Mouse (Mus musculus) bone marrow, adult 2 months (tissue): ENCODE measurements around the gene Eif3f. TPM values are rescaled to one million over a fixed set of nuclear protein-coding genes. Genes with fewer than 3 reads are reported as not detected.

Source experiments
- H3K27ac ChIP-seq: fragments of 200-500 bp; 2 replicates; pipeline ENCODE4 v1.5.1; 2012; ENCODE audit warnings: low read depth, mild to moderate bottlenecking, control low read depth, inconsistent platforms, low read length; ENCODE audit not compliant: control insufficient read depth, poor library complexity, insufficient read depth
- H3K4me1 ChIP-seq: fragments of 200-500 bp; 2 replicates; pipeline ENCODE4 v1.6.1; 2011; ENCODE audit warnings: low read length; ENCODE audit not compliant: control insufficient read depth, insufficient read depth
- H3K4me3 ChIP-seq: fragments of 200-500 bp; replicated peaks from 2 replicates; pipeline ENCODE3; 2011; ENCODE audit warnings: mild to moderate bottlenecking, low read depth, low read length, control low read depth; ENCODE audit not compliant: control insufficient read depth
- CTCF ChIP-seq: fragments of 200-500 bp; IDR thresholded peaks from 2 replicates; pipeline ENCODE4 v1.5.1; 2011; ENCODE audit warnings: low read length, control low read depth; ENCODE audit not compliant: control insufficient read depth, insufficient read depth
- POLR2A ChIP-seq: fragments of 200-500 bp; IDR thresholded peaks from 2 replicates; pipeline ENCODE4 v1.6.1; 2011; ENCODE audit warnings: low read depth, mild to moderate bottlenecking, control low read depth, low read length, borderline replicate concordance; ENCODE audit not compliant: control insufficient read depth
- WGBS: fragments of 180-500 bp; shearing (Covaris S2); methylation state at CpG from one replicate; pipeline ENCODE4 v1.1.7; 2018; 5-methylcytosine and 5-hydroxymethylcytosine counted together
- polyA plus RNA-seq: library from polyadenylated mRNA; stranded (reverse); fragments of >200 nt; gene quantifications from 2 replicates; pipeline ENCODE4 v1.2.4, GENCODE M21; 2011; ENCODE audit warnings: low replicate concordance; ENCODE audit not compliant: missing spikeins, insufficient read depth, insufficient read length

Eif3f gene
- polyA plus RNA-seq, 1 experiment: 83.8 TPM

GRCm38 (mm10) chr7:108934836-108935235, 619 bp downstream of the Eif3f start:
- Histone ChIP-seq H3K27ac (no peak overlapping the region), H3K4me3 (peak overlapping the region; percentile 88), H3K4me1 (peaks cover 2% of the 10 kb centered on the region; the same call in 1 of the 2 replicates)
- WGBS: 0% methylated on average over 8 of the region's 8 CpGs
- TF ChIP-seq POLR2A: no peak
- no peak for TF ChIP-seq CTCF

- 73% methylated on average over 7 of the region's 7 CpGs for WGBS
- TF ChIP-seq CTCF (no peak), POLR2A (no peak)
- H3K4me3 ChIP-seq: peak overlapping the region; percentile 22
These were observed 1.2 kb downstream of the Eif3f start for GRCm38 (mm10) chr7:108935411-108935810.

GRCm38 (mm10) chr7:108936591-108936990, 2.4 kb downstream of the Eif3f start:
- Histone ChIP-seq H3K4me1 (peaks cover 2% of the 10 kb centered on the region; the same call in 1 of the 2 replicates), H3K27ac (no peak overlapping the region), H3K4me3 (no peak overlapping the region)
- 89% methylated on average over 4 of the region's 4 CpGs for WGBS
- no peak for TF ChIP-seq POLR2A
- TF ChIP-seq CTCF: no peak

More at GRCm38 (mm10) chr7:108935411-108935810, 1.2 kb downstream of the Eif3f start:
- no peak overlapping the region for H3K27ac ChIP-seq
- peaks cover 2% of the 10 kb centered on the region; the same call in 1 of the 2 replicates for H3K4me1 ChIP-seq

GRCm38 (mm10) chr7:108941466-108941865, 7.2 kb downstream of the Eif3f start:
- TF ChIP-seq CTCF (no peak), POLR2A (no peak)
- WGBS: 84% methylated on average over 9 of the region's 9 CpGs
- Histone ChIP-seq H3K4me3 (no peak overlapping the region), H3K27ac (no peak overlapping the region), H3K4me1 (no peaks in the 10 kb centered on the region)

GRCm38 (mm10) chr7:108944002-108944401, 9.8 kb downstream of the Eif3f start:
- TF ChIP-seq POLR2A: no peak
- peak; percentile 39 for TF ChIP-seq CTCF
- H3K27ac ChIP-seq: no peak overlapping the region
- WGBS: 0% methylated on average over 2 of the region's 2 CpGs
- no peak overlapping the region for H3K4me3 ChIP-seq
- no peaks in the 10 kb centered on the region for H3K4me1 ChIP-seq

- H3K27ac ChIP-seq: no peak overlapping the region
- no peak overlapping the region for H3K4me3 ChIP-seq
- TF ChIP-seq POLR2A (no peak), CTCF (no peak)
These were observed 14.4 kb downstream of the Eif3f start for GRCm38 (mm10) chr7:108948611-108949010.

GRCm38 (mm10) chr7:108949301-108949700, 15.1 kb downstream of the Eif3f start:
- WGBS: 59% methylated on average over 2 of the region's 2 CpGs
- TF ChIP-seq CTCF (no peak), POLR2A (no peak)
- no peak overlapping the region for H3K4me3 ChIP-seq
- no peak overlapping the region for H3K27ac ChIP-seq
- no peaks in the 10 kb centered on the region for H3K4me1 ChIP-seq

More at GRCm38 (mm10) chr7:108948611-108949010, 14.4 kb downstream of the Eif3f start:
- no peaks in the 10 kb centered on the region for H3K4me1 ChIP-seq

- WGBS: 2% methylated on average over 44 of the region's 44 CpGs
- H3K4me1 ChIP-seq: no peaks in the 10 kb centered on the region
- TF ChIP-seq CTCF (no peak), POLR2A (no peak)
- no peak within 1 kb of the TSS; the same call in 1 of the 2 replicates for H3K27ac ChIP-seq
- H3K4me3 ChIP-seq: no peak within 1 kb of the TSS
These were observed 16.1 kb downstream of the Eif3f start, which contains the start of gene Tub for GRCm38 (mm10) chr7:108950312-108950761. Tub (plus strand) TSS chr7:108950338.
